Mouse (Mus musculus) cerebellum, adult 18-20 months (tissue): ENCODE measurements around the gene Pik3c2b.
A peak's percentile ranks its signal among the peaks of the same experiment; 100 is the strongest.
"Not testable (repeated sequence)": the region's sequence is repeated elsewhere in the genome, so short reads cannot be mapped to it uniquely, and the experiment has no call there.

Source experiments
- DNase-seq, 2 experiments: peaks; one replicate each; pipeline ENCODE4 v3.0.0; 2021

Gene Pik3c2b

DNA sequence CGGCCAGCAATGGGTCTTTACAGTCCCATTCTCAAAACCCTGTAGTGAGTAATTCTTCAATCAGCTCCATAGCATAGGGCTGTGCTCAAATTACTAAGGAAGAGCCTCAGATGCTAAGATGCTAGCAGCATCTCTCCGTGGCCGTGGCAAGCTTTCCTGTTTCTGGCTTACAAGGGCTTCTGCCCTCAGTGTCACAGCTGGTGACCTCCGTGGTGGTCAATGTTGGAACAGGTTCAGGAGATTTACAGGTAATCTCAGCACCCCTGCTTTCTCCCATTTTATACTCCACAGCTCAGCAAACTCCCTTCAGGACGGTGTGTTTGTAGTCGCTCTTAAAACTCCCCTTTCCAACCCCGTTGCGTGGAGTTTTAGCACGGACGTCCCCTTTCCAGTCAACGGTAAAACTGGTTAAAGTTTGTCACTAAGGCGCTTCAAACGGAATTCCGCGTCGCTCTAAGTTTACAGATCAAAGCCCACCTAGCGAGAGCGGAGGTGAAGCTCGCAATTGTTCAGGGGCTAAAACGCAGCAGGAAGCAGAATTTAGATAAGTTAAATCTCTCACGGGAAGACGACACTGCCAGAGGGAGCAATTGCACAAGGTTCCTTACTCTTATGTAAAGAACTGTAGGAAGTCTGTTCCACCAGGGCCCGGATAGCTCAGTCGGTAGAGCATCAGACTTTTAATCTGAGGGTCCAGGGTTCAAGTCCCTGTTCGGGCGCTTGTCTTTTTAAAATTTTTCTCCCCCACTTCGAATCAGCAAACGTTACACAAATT lies 12.0 kb upstream of the Pik3c2b start:
- peak; percentile 64 to 77 for DNase-seq

DNA sequence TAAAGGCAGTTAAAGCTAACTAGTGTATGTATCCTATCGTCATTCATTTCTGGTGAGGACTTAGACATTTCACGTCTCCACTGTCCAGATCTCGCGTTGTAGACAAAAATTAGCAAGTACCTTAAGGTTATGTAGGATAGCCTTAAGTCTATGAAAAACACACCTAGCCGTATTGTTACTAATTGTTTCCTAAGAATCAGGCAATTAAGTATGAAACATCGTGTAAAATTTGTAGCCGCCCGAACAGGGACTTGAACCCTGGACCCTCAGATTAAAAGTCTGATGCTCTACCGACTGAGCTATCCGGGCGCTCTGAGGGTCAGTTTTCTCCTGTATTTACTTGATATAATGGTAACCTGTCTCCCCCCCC lies 11.4 kb upstream of the Pik3c2b start:
- peak; percentile 36 to 69 for DNase-seq

DNA sequence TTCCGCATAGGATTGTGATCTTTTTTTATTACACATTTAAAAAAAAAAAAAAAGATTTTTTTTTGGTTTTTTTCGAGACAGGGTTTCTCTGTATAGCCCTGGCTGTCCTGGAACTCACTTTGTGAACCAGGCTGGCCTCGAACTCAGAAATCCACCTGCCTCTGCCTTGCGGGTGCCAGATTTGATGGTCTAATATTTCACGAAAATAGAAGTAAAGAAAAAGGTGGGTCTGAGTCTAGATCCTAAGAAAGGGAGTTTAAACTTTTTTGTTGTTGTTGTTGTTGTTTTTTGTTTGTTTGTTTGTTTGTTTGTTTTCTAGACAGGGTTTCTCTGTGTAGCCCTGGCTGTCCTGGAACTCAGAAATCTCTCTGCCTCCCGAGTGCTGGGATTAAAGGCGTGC lies 10.8 kb upstream of the Pik3c2b start:
- DNase-seq = not testable (repeated sequence)

DNA sequence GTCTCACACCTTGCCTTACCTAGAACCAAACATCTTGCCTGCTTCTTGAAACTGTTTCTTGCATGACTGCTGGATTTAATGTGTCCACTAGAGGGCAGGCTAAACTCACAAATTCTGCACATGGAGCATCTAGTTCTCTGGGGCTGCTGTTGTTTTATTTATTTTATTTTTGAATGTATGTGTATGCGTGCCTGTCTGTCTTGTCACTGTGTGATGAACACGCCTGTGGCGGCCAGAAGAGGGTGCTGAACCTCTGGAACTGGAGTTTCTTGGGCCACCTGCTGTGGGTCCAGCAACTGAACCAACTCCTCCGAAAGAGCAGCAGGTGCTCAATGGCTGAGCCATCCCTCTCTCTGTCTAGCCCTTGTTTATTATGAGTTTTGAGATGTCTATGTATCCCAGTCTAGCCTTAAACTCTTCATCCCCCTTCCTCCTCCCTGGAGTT lies 5.9 kb upstream of the Pik3c2b start:
- DNase-seq = peak; percentile 59 to 71

DNA sequence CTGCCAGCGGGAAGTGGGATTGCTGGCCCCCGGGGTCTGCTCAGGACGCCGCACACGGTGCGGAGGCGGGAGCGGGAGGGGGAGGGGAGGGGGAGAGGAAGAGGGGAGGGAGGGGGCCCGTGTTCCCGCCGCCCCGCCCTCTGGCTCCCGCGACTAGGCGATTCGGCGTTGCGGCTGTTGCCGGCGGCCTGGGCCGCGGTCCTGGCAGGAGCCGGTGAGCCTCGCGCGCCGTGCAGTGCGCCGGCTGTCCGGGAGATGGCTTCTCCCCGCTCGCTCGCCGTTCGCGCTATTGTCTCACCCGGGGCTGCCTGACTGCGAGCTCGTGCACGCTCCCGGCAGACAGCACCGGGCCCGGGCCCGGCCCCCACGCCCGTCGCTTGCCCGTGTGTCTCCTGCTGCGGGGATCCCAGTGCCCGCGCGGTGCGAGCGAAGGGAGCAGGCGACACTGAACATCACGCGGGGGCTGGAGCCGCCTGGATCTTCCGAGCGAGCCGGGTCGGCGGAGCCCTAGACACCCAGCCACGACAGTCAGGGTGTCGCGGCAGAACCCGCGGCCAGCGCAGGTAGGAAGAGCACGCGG lies 484 bp downstream of the Pik3c2b start:
- peak; percentile 81 to 87 for DNase-seq

DNA sequence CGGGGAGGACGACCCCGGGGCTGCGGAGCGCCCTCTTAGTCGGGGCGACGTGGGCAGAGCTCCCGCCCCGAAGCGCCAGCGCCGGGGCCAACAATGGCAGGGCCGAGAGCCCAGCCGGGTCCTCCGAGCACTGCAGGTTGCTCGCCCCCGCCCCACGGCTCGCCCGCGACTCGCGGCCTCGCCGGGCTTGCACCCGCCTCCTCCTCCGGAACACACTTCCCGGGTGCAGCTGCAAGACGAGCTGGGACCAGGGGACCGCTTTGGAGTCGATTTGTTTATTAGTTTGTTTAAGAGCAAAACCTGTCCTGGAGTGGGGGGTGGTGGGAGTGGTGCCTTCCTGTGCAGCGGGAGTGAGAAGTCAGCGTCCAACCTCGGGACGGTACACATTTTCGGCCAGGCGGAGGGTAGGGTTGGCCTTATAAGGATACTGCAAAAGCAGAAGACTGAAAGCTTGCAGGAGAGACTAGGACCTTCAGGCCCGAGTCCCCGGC lies 1.0 kb downstream of the Pik3c2b start:
- DNase-seq = peak in 1 of 2 experiments; percentile 33

DNA sequence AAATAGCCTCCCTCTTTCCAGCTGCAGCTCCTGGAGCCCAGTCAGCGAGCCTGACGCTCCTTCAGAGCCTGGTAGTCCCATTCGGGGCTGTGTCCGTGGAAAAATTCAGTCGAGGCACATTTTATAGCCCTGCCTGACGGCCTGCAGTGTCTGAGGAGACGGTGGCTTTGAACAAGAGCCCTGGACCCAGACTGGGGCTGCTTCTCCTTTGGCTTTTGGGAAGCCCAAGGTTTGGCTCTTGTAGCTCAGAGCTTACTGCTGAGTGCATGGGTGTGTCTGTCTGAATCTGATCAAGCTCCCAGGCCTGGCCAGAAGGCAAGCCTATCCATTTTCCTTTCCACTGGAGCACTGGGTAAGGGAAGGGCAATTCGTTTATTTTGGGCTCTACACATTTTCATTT lies 2.1 kb downstream of the Pik3c2b start:
- DNase-seq = peak in 1 of 2 experiments; percentile 11

DNA sequence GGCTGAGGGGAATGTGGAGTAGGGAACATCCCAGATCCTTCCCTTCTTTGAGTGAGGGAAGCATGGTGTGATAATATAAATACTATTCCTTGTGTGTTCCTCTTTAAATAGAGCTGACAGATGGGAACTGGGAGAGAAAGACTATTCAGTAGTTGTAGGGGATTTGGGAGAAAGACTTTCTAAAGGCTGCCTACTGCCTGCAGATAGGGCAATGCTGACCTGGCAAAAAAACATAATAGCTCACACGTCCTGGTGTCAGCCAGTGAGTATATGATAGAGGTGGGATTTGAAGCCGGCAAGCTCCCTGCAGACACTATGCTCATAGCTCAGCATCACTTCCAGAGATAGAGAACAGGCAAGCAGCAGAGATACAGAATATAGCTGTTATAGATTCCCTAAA lies 3.2 kb downstream of the Pik3c2b start:
- no peak for DNase-seq

DNA sequence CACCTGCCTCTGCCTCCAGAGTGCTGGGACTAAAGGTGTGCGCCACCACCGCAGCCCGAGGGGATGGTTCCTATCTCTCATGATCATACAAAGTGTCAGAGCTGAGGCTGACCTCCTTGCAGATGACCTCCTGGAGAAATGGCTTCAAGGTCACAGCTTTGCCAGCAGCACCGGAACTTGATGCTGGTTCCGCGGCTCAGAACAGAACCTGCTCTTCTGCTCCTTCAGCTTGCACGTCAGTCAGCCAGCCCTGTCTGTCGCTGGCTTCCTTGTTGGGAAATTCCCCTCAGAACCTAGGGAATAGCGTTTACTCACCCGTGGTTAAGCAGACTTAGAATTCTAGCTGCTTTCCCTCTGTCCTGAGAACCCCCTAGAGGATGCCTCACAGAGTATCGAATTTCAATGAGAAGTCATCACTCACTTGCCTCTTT lies 4.5 kb downstream of the Pik3c2b start:
- no peak for DNase-seq

DNA sequence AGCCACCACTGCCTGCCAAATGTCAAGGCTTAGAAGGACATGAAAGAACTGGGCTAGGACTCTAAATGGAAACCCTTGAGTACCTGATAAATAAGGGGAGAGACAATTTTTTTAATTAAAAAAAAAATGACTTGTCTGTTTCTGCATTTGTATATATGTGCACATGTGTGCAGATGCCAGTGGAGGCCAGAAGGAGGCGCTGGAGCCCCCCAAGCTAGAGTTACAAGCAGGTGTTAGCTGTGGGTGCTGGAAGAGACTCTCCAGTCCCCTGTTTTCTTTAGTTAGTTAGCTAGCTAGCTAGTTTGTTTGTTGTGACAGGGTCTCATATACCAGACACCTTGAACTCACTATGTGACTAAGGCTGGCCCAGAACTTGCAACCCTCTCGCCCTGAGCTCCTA lies 6.4 kb downstream of the Pik3c2b start:
- no peak for DNase-seq

DNA sequence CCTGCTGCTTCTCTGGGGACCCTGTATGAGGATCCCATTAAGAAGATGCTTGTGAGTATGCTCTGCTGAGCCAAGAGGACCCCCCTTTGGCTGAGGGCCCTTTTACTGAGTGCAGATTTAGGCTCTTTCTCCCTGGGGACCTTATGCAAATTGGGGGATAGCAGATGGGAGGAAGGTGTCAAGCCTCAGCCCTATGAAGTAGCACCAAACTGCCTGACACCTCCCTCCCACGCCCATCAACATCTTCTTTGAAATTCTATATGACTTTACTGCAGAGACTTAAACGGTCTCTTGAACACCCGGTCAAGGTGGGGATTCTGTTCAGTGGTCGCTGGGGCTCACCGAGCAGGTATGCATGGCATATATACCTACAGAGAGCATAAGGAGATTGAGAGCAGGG lies 7.6 kb downstream of the Pik3c2b start:
- no peak for DNase-seq

DNA sequence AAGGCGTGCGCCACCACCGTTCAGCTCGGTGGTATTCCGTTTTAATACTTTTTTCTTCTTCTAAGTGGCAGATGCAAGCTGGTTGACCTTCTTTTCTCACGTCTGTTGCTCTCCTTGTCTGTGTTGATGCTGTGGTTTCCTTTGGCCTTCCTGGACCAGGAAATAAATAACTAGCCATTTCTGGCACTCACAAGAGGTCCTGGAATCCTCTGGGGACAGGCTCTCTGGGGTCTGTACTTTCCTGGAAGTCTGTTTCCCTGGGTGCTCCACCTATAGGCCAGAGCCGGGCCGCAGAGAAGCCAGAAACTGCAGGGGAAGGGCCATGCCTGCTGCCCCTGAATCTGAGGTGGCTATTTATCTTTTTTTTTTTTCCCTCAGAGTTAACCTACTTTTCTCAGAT lies 8.9 kb downstream of the Pik3c2b start:
- no peak for DNase-seq

DNA sequence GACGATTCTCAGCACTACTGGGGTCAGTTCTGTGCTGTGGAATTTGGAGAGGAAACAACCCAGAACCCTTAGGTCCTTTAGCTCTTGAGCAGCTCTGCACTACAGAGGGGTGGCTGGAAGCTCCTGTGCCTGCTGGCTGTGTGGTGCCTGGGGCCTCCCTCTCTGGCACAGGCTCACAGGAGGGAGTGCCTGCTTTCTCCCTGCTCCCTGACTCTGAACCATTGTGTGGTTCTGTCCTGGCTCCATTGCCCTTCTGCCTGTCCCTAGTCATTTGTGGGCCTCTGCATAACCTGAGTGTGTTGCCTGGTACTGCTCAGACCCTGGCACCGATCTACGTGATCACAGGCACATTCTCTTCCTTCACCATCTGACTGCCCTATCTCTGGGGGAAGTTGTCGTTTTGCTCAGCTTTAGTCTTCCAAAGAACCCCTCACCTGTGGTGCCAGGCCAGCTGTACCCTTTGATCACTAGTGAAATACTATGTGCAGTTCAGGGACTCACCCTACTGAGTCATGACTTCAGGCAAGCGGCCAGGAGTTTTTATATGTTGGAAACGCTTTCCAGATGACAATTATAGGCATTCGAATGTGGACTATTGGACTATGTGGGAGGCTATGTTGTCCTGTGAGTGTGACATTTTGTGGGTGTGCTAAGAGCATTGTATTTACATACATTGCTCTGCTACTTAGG lies 12.0 kb downstream of the Pik3c2b start:
- DNase-seq = no peak

DNA sequence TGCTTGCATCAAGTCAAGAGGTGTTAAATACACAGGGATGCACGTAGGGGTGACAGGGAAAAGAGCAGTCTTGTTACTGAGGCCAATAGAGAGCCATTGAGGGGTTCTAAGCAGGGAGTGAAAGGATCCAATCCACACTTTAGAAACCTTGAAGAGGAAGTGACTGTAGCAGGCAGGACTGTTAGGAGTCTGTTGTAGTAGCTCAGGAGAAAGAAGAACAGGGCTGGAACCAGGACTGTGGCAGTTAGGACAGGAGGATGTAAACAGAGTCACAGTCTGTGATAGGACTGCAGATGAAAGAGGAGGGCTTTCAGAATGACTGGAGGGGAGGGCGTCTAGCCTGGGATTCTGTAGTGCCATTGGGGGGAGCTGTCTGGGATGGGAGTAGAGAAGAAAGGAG lies 14.1 kb downstream of the Pik3c2b start:
- no peak for DNase-seq

DNA sequence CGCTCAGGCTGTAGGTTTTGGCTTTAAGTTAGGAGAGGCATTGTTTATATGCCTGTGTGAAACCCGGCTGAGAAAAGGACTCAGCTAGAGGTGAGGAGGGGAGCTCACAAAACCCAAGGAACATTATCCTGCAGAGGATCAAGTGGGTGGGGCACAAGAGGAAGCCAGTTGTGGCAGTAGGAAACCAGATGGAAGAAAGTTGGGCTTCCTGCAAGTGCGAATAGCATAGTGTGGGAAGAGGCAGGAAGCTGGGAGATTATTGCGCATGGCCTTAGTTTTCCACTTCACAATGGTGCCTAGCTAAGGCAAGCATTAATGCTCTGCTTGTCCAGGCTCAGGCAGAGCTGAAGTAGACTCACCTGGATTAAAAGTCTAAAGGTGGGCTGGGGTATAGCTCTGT lies 15.2 kb downstream of the Pik3c2b start:
- no peak for DNase-seq

DNA sequence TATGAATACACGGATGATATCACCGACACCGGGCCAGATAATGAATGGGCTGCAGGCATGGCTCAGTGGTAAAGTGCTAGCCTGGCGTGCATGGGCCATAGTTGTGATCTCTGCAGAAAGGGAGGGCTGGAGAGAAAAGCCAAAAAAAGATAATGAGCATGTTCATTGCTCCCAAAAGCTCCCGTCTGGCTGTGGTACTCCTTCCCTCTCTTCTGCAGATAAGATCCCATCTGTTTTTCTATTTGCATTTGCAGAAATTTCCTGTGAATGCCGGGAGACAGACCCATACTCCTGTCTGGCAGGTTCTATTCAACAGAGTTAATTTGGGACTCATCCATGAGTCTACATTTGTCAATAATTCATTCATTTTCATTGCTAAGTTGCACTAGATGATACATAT lies 17.7 kb downstream of the Pik3c2b start:
- DNase-seq = no peak

DNA sequence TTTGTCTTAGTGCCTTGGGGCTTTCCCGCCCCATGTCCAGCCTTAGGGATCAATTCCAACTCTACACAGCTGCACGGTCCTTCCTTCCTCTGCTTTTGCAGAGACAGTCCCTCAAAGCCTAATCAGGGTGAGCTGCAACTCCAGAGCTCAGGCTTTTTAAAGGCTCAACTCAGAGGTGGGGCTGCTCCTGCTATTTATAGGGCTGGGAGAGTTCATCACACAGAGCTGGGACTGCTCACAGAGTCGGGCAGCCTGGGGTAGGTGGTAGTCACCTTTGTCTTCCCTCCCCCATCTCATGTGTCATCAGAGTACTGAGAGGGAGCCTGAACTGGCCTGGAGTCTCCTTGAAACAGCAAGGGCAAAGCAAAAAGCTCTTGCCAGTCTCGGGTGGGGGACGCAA lies 22.8 kb downstream of the Pik3c2b start:
- DNase-seq = no peak

DNA sequence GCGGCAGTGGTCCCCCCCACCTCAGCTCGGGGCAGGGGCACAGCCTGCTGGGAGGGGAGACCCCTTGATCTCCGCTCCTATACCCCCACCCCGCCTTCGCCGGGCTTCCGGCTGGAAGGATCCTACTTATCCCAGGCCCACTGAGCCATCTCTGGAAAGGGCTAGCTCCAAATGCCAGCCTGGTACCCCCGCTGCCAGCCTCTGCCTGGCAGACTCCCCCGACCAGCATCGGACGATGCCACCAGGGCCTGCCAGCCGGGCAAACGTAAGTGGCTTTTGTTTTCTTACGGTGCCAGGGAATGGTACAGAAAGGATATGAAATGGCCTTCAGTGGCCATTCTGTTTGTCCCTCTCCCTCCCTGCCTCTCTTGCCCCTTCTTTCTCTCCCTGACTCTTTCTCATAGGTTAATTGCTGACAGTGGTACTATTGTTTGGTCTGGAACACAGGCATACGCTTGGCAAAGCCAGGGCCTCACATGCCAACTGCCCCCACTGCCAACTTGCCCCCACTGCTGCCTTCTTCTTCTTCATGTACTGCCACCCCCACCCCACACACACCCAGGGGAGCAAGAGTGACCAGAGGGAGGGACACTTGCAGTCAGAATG lies 23.3 kb downstream of the Pik3c2b start:
- peak; percentile 16 to 18 for DNase-seq

DNA sequence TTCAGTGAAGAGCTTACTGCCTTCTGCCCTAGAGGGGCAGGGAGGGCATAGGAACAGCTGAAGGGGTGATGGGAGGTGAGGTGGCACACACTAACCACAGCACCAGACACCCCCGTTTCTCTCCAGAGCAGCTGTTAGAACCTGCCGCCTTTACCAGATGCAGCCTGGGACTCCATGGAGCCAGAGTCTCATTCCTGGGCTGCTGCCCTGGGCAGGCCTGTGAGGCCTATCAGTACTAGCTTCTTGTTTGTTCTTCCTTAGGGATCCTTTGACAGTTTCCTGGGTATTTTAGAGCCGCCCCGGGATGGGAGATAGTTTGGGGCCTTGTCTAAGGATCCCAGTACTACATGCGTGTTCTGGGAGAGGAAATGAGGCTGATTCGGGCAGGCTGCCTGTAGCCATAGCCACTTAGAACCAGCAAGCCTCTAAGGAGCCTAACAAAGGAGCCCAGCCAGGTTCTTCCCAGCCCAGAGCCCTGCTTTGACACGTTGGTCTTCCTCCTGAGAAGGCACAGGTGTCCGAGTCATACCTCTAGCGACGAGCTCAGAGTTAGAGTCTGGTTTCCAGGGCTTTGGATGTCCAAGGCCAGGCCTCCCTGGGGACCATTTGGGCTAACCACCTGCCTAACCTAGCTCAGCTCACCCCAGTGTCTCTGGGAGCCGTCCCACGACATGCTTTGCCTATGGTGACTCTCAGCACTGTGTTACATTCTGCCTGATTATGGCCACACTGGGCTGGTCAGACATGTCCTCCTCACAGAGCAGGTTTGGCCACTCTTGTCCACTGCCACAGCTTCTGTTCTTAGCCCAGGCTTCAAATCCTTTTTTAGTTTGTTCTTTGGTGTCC lies 24.0 kb downstream of the Pik3c2b start:
- no peak for DNase-seq

DNA sequence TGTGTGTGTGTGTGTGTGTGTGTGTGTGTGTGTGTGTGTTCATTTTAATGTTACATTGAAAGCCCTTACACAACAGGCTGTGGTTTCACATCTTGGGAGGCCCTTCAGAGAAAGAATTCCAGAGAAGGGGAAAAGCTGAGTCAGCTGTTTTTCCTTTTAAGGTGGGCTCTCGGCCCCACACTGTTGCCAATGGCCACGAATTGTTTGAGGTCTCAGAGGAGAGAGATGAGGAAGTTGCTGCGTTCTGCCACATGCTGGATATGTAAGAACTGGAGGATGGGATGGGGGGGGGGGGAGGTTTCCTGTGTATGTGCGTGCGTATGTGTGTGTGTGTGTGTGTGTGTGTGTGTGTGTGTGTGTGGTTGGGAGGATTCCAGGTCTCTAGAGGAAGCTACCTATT lies 24.7 kb downstream of the Pik3c2b start:
- no peak for DNase-seq

DNA sequence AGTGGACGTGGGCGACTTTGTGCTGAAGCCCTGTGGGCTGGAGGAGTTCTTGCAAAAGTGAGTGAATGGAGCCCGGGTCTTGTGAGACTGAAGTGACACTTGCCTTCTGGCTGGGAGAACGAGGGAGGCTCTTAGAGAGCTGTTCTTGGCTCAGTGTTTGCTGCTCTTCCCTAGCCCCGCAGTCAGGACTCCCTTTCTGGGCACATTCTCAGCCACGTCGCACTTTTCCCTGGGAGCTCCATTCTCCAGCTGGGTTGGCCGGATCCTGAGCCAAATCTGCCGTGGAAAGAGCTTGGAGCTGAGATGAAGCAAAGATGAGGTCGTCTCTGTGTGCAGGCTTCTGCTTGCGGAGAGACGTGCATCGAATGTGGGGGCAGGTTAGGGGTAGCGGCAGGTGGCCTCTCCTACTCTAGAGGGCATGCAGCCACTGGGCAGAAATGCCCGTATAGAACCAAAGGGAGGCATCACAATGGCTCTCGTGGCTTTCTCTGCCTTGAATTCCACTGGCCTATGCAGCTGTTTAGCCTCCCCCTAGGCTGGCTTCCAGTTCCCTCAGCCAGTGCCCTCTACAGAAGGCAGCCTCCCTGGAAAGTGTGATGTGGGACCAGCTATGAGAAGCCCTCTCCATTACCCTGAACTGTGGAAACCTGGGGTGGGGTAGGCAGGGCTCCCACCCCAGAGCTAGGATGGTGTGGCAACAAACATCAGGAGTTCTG lies 26.4 kb downstream of the Pik3c2b start:
- DNase-seq = peak; percentile 22 to 23

DNA sequence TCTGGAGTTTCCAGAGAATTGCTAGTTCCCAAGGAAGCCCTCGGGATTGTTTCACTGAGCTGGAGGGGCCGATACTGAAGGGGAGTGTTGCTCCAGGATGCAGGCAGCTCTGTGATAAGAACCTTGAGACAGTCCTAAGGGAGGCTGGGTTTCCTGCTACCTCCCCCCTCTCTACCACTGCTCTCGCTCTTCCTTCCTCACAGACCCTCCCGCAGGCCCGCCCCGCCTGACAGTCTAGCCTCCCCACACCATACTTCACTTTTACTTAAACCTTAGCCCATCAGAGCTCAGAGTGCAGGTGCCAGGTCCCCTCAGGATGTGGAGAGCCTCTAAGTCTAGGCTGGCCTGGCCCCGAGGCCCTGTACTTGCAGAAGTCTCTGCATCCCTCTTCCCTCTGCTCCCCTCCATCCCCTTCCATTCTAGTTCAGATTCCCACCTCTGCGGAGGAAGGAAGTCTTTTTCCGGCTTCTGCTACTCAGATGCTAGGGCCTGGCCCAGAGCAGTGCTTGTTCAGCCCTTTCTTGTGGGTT lies 27.9 kb downstream of the Pik3c2b start:
- DNase-seq = no peak
